Mouse (Mus musculus): Measurements from ENCODE around the gene Patz1.

Gene Patz1

GRCm38 (mm10) chr11:3288521-3289301 lies at the start of gene Patz1:
Gene Patz1, plus strand, starts transcription at chr11:3288874.
- DNase-seq (ENCODE audit: low read depth, low spot score) = peak; percentile 54

GRCm38 (mm10) chr11:3242395-3242794 lies 46.3 kb upstream of the Patz1 start:
- no peak for DNase-seq (ENCODE audit: low read depth, low spot score)

GRCm38 (mm10) chr11:3243771-3244170 lies 44.9 kb upstream of the Patz1 start:
- DNase-seq (ENCODE audit: low read depth, low spot score) = no peak

- DNase-seq (ENCODE audit: low read depth, low spot score) = no peak
Observed at GRCm38 (mm10) chr11:3247387-3247786, 41.3 kb upstream of the Patz1 start.

- DNase-seq (ENCODE audit: low read depth, low spot score) = no peak
Observed at GRCm38 (mm10) chr11:3259537-3259936, 29.1 kb upstream of the Patz1 start.

- DNase-seq (ENCODE audit: low read depth, low spot score) = no peak
Observed at GRCm38 (mm10) chr11:3265291-3266078, 23.2 kb upstream of the Patz1 start.

- DNase-seq (ENCODE audit: low read depth, low spot score) = peak; percentile 95
Observed at GRCm38 (mm10) chr11:3266079-3266685, 22.5 kb upstream of the Patz1 start, which contains the start of gene Drg1. Gene Drg1, minus strand, starts transcription at chr11:3266415.

GRCm38 (mm10) chr11:3267133-3267532 lies 21.5 kb upstream of the Patz1 start:
- peak; percentile 20 for DNase-seq (ENCODE audit: low read depth, low spot score)

GRCm38 (mm10) chr11:3269241-3269640 lies 19.4 kb upstream of the Patz1 start:
- DNase-seq (ENCODE audit: low read depth, low spot score) = no peak

- DNase-seq (ENCODE audit: low read depth, low spot score) = no peak
Observed at GRCm38 (mm10) chr11:3278351-3278750, 10.3 kb upstream of the Patz1 start.

GRCm38 (mm10) chr11:3279729-3280128 lies 8.9 kb upstream of the Patz1 start:
- DNase-seq (ENCODE audit: low read depth, low spot score) = no peak

- no peak for DNase-seq (ENCODE audit: low read depth, low spot score)
Observed at GRCm38 (mm10) chr11:3282887-3283286, 5.8 kb upstream of the Patz1 start.

GRCm38 (mm10) chr11:3283645-3284044 lies 5.0 kb upstream of the Patz1 start:
- no peak for DNase-seq (ENCODE audit: low read depth, low spot score)

GRCm38 (mm10) chr11:3285940-3286339 lies 2.7 kb upstream of the Patz1 start:
- DNase-seq (ENCODE audit: low read depth, low spot score) = no peak

- no peak for DNase-seq (ENCODE audit: low read depth, low spot score)
Observed at GRCm38 (mm10) chr11:3287131-3287530, 1.5 kb upstream of the Patz1 start.

- no peak for DNase-seq (ENCODE audit: low read depth, low spot score)
Observed at GRCm38 (mm10) chr11:3287921-3288320, 753 bp upstream of the Patz1 start.

GRCm38 (mm10) chr11:3289302-3289802 lies 678 bp downstream of the Patz1 start:
- DNase-seq (ENCODE audit: low read depth, low spot score) = peak; percentile 85

GRCm38 (mm10) chr11:3289803-3290639 lies 1.3 kb downstream of the Patz1 start:
- peak; percentile 89 for DNase-seq (ENCODE audit: low read depth, low spot score)

GRCm38 (mm10) chr11:3290640-3291310 lies 2.1 kb downstream of the Patz1 start:
- peak; percentile 68 for DNase-seq (ENCODE audit: low read depth, low spot score)

- peak; percentile 41 for DNase-seq (ENCODE audit: low read depth, low spot score)
Observed at GRCm38 (mm10) chr11:3291311-3292061, 2.8 kb downstream of the Patz1 start.
